Mouse (Mus musculus): ENCODE data around the gene Nme9. TPM values are rescaled to one million over a fixed set of nuclear protein-coding genes. Genes with fewer than 3 reads are reported as not detected.

Nme9 gene
- polyA plus RNA-seq, 1 experiment from 2014 or later, result not detected

- no peak for TF ChIP-seq CTCF (IDR thresholded peaks at IDR 0.05)
- DNase-seq (ENCODE audit: low read depth, low spot score), result no peak
- H3K27me3 ChIP-seq, result no peaks in the 10 kb centered on the region
- ATAC-seq, result no peak
- in situ Hi-C loops (cut with MboI; ENCODE audit: low pct_unique_long_range_greater_than_20kb), result no loop called here
- ChIA-PET CTCF (interaction anchor here (1.0 kb wide), 1 partner anchor 156 kb away, joined by 3 read pairs; no protein-coding TSS in a partner anchor), POLR2A (no interaction called here)
Observed at GRCm38 (mm10) chr9:99505875-99506274, 54.6 kb downstream of the Nme9 start.

Other genes with a start within 250 kb of the Nme9 start
- 0.18 TPM for gene Faiml, start 214.2 kb upstream of the Nme9 start, polyA plus RNA-seq (2021)
- gene Cep70, start 208.1 kb upstream of the Nme9 start, polyA plus RNA-seq (2021), result 9.1 TPM
- gene Esyt3, start 92.9 kb upstream of the Nme9 start, polyA plus RNA-seq (2021), result 0.06 TPM
- gene Mras, start 14.1 kb upstream of the Nme9 start, polyA plus RNA-seq (2021), result 38.2 TPM
- 22.6 TPM for gene Armc8, start 117.4 kb downstream of the Nme9 start, polyA plus RNA-seq (2021)
- gene Dbr1, start 124.3 kb downstream of the Nme9 start, polyA plus RNA-seq (2021), result 18.6 TPM
- gene A4gnt, start 161.0 kb downstream of the Nme9 start, polyA plus RNA-seq (2021), result not detected
- gene Dzip1l, start 178.0 kb downstream of the Nme9 start, polyA plus RNA-seq (2021), result 27.8 TPM

Measured in Patski (cell line).